Mouse (Mus musculus) hindbrain, postnatal 0 days (tissue): Measurements from ENCODE around the gene Tagap. TPM values are rescaled to one million over a fixed set of nuclear protein-coding genes. Genes with fewer than 3 reads are reported as not detected.

ENCODE experiments used
- ATAC-seq: fragments of 200-750 bp; cut with Nextera tagmentation; 2 replicates; pipeline ENCODE4 v1.8.0; 2017; ENCODE audit warnings: mild to moderate bottlenecking, moderate TSS enrichment, moderate library complexity
- DNase-seq: peaks from one replicate; pipeline ENCODE4 v3.0.0-alpha.2; 2015; ENCODE audit warnings: low spot score
- H3K27ac ChIP-seq: fragments of 300-500 bp; sonication (generic); 2 replicates; pipeline ENCODE4 v1.5.1; 2014; ENCODE audit warnings: mild to moderate bottlenecking
- H3K27me3 ChIP-seq: fragments of 300-500 bp; sonication (generic); 2 replicates; pipeline ENCODE4 v1.6.1; 2014; ENCODE audit warnings: low read length, mixed read lengths; ENCODE audit not compliant: insufficient read depth
- H3K36me3 ChIP-seq: fragments of 300-500 bp; sonication (generic); 2 replicates; pipeline ENCODE4 v1.6.1; 2014; ENCODE audit warnings: low read length, mixed read lengths; ENCODE audit not compliant: insufficient read depth
- H3K4me1 ChIP-seq: fragments of 300-500 bp; sonication (generic); 2 replicates; pipeline ENCODE4 v1.6.1; 2014; ENCODE audit warnings: antibody characterized with exemption, low read length, mixed read lengths; ENCODE audit not compliant: insufficient read depth
- H3K4me2 ChIP-seq: fragments of 300-500 bp; sonication (generic); 2 replicates; pipeline ENCODE4 v1.6.1; 2014; ENCODE audit warnings: low read depth, mild to moderate bottlenecking, low read length, moderate library complexity, mixed read lengths
- H3K4me3 ChIP-seq: fragments of 300-500 bp; sonication (generic); 2 replicates; pipeline ENCODE4 v1.5.1; 2014; ENCODE audit warnings: low read length
- H3K9ac ChIP-seq: fragments of 300-500 bp; sonication (generic); replicated peaks from 2 replicates; pipeline ENCODE4 v1.6.1; 2014; ENCODE audit warnings: mild to moderate bottlenecking, low read length, moderate library complexity, mixed read lengths
- H3K9me3 ChIP-seq: fragments of 300-500 bp; sonication (generic); 2 replicates; pipeline ENCODE4 v1.6.1; 2016; ENCODE audit warnings: low read length, mixed read lengths
- CTCF ChIP-seq: IDR thresholded peaks from 2 replicates; pipeline ENCODE4 v1.5.1; 2016; ENCODE audit warnings: antibody characterized with exemption, control low read depth, low read depth
- WGBS: fragments of 180-500 bp; shearing (Covaris S2); extraction: QIAGEN DNeasy Blood & Tissue Kit; methylation state at CpG from one replicate; pipeline ENCODE4 v1.1.7; 2014; 5-methylcytosine and 5-hydroxymethylcytosine counted together
- polyA plus RNA-seq: library from polyadenylated mRNA; unstranded; fragments of >200 nt; fragmentation: Nextera tagmentation; extraction: Ambion mirVana; gene quantifications from 2 replicates; pipeline ENCODE4 v1.2.1, GENCODE M21; 2015
- total RNA-seq: library from RNA; depleted of rRNA; stranded (reverse); fragments of >200 nt; gene quantifications from 2 replicates; pipeline ENCODE4 v1.2.3, GENCODE M21; 2014; rRNA removed

The Tagap gene
- total RNA-seq (1.4 TPM in 2 replicates), polyA plus RNA-seq (0.33 and 0.37 TPM in 2 replicates)

DNA sequence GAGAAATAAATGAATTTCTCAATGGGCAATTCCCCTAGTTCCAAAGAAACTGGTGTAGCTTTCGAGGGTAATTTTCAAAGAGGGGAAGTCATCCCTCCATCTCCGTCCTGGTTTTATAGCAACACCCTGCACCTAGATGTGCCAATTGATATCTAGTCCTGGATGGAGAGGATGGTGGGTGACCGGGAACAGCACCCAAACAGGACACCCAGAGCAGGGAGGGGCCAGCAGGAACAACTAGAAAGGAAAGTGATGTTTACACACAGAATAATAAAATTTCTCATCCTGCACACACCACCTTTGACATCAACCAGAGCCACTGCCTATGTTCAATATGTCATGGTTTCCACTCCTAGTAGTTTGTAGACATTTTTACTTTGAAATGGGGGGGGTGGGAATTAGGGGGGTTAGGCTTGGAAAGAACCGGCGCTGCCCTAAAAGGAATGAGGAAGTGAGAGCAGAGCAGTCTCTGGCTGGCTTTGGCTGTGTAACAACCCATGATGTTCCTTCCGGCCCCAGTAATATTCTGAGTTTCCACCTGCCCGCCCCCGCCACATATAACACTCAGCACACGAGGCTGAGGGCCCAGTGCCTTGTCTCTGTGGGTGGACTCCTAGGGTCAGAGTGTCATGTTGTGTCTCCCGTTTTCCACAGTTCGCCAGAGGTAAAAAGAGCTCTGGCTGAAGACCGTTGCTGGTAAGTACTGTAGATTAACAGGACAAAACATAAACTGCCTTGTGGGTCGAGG lies at the start of gene Tagap:
Gene Tagap, plus strand, starts transcription at position 588 of the 748 bp plus-strand sequence.
- H3K27me3 ChIP-seq = no peaks in the 10 kb centered on the region
- H3K27ac ChIP-seq = no peak within 1 kb of the TSS
- no peak within 1 kb of the TSS for H3K4me2 ChIP-seq
- no peak within 1 kb of the TSS for H3K9ac ChIP-seq
- DNase-seq (peak; percentile 1), ATAC-seq (no peak)
- H3K9me3 ChIP-seq = no peaks in the 10 kb centered on the region
- H3K4me3 ChIP-seq = no peak within 1 kb of the TSS
- WGBS = 67% methylated on average over 13 of the region's 13 CpGs
- no peak for TF ChIP-seq CTCF
- H3K4me1 ChIP-seq = no peaks in the 10 kb centered on the region
- no peaks in the 10 kb centered on the region for H3K36me3 ChIP-seq

DNA sequence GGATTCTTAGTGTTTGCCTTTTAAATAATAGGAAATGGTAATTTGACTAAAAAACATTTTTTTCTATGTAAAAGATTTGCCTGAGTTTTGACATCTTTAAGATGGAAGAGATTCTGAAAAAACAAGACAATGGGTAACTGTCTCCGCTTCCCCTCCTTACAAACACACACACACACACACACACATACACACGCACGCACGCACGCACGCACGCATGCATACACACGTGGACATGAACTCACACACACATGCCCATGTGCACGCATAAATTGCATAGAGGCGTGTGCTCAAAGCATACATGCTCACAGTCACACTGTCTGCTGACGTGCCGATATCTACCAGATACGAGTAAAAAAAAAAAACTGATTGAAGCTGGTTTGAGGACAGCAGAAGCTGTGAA lies 49.3 kb upstream of the Tagap start:
- DNase-seq (no peak), ATAC-seq (no peak)
- H3K4me1 ChIP-seq = no peaks in the 10 kb centered on the region
- H3K4me3 ChIP-seq = no peak overlapping the region
- TF ChIP-seq CTCF = no peak
- H3K36me3 ChIP-seq = no peaks in the 10 kb centered on the region
- no peak overlapping the region for H3K9ac ChIP-seq
- WGBS = 88% methylated on average over 13 of the region's 13 CpGs
- no peaks in the 10 kb centered on the region for H3K27me3 ChIP-seq
- no peak overlapping the region for H3K4me2 ChIP-seq
- H3K27ac ChIP-seq = no peak overlapping the region
- no peaks in the 10 kb centered on the region for H3K9me3 ChIP-seq

DNA sequence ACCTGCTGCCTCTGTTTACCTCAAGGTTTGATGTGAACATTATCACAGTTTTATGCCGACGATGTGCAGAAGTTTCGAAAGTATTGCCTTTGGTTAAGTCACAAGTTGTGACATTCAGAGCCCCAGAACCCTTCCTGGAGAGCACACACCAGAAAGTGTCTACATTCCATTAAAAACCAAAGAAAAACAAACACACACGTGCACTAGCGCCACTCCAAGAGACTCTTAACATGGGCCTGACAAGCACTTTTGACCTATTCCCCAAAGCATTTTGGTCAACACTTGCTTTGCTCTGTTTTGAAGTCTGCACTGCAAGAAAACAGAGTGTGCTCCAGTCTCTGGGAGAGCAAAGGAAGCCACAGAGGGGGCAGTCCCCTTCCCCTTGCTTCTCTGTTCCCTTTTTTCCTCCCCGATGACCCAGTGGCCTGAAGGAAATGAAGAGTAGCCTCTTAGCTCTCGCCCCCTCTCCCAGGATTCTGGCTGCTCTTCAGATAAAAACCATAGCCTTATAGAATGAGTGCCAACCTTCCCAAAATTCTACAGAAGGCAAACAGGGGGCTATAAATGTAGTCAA lies 48.5 kb upstream of the Tagap start:
- 69% methylated on average over 7 of the region's 7 CpGs for WGBS
- Histone ChIP-seq H3K36me3 (no peaks in the 10 kb centered on the region), H3K9ac (no peak overlapping the region), H3K4me1 (no peaks in the 10 kb centered on the region), H3K9me3 (no peaks in the 10 kb centered on the region), H3K27ac (no peak overlapping the region), H3K4me2 (no peak overlapping the region), H3K27me3 (no peaks in the 10 kb centered on the region), H3K4me3 (no peak overlapping the region)
- no peak for TF ChIP-seq CTCF
- no peak for ATAC-seq
- DNase-seq = no peak

DNA sequence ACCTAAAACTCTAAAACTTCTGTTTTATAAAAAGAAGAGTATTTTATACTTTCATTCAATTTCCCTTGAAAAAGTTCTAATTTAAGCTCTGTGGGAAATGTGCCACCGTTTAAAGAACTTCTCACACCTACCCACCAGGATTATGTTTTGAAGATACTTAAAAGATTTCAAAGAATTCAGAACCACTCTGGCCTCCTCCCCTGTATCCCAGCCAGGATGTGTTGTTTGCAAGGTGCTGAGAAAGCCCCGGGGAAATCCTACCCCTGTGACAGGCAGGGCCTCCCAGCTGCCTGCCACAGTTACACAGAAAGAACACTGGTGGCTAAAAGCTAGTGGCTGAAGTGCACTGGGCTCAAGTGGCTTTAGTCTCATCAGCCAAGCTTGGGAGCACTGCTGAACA lies 47.9 kb upstream of the Tagap start:
- 72% methylated on average over 2 of the region's 2 CpGs for WGBS
- Histone ChIP-seq H3K4me3 (no peak overlapping the region), H3K4me1 (no peaks in the 10 kb centered on the region), H3K4me2 (no peak overlapping the region), H3K27ac (no peak overlapping the region), H3K36me3 (no peaks in the 10 kb centered on the region), H3K9ac (no peak overlapping the region), H3K27me3 (no peaks in the 10 kb centered on the region), H3K9me3 (no peaks in the 10 kb centered on the region)
- no peak for ATAC-seq
- no peak for TF ChIP-seq CTCF
- DNase-seq = no peak

DNA sequence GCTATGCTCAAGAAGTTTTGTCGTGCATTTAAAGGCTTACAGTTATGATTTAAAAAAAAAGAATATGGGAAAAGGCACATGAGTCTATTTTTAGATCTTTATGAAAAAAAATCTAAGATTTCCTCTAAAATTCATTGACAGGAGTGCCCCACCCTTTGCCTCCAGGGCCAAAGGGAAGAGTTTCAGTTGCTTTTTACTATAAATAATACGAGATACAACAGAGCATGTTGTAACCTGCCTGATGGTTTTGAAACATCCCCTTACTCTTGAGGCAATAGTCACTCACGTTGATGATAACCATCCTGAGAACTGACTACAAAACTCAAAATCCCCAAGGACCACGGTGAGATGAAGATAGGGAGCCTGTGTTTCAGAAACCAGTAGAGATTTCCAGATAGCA lies 46.3 kb upstream of the Tagap start:
- H3K36me3 ChIP-seq = no peaks in the 10 kb centered on the region
- WGBS = 91% methylated on average over 4 of the region's 4 CpGs
- DNase-seq (no peak), ATAC-seq (no peak)
- no peak overlapping the region for H3K4me2 ChIP-seq
- no peak overlapping the region for H3K4me3 ChIP-seq
- H3K9me3 ChIP-seq = no peaks in the 10 kb centered on the region
- no peak for TF ChIP-seq CTCF
- H3K9ac ChIP-seq = no peak overlapping the region
- no peaks in the 10 kb centered on the region for H3K27me3 ChIP-seq
- no peak overlapping the region for H3K27ac ChIP-seq
- H3K4me1 ChIP-seq = no peaks in the 10 kb centered on the region

DNA sequence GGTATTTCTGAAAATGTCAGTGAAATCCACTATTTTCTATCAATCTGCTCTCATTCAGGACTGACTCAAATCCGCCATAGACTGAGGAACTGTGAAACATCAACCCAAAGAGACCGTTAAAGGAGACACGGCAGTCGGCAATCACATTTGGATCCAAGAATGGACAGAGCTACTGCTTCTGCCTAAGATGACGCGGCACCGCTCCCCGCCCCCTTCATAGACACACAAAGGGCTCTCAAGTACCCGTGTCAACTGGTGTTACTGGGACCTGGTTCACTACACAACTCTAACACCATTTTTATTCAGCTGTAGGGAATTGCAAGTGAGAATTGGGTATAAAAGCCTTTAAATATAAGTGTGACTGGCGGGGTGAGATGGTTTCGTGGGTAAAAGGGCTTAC lies 42.7 kb upstream of the Tagap start:
- H3K9ac ChIP-seq = no peak overlapping the region
- H3K4me2 ChIP-seq = no peak overlapping the region
- TF ChIP-seq CTCF = no peak
- no peaks in the 10 kb centered on the region for H3K9me3 ChIP-seq
- no peaks in the 10 kb centered on the region for H3K36me3 ChIP-seq
- no peak for DNase-seq
- 87% methylated on average over 11 of the region's 11 CpGs for WGBS
- no peaks in the 10 kb centered on the region for H3K27me3 ChIP-seq
- H3K27ac ChIP-seq = no peak overlapping the region
- no peak overlapping the region for H3K4me3 ChIP-seq
- no peak for ATAC-seq
- no peaks in the 10 kb centered on the region for H3K4me1 ChIP-seq

DNA sequence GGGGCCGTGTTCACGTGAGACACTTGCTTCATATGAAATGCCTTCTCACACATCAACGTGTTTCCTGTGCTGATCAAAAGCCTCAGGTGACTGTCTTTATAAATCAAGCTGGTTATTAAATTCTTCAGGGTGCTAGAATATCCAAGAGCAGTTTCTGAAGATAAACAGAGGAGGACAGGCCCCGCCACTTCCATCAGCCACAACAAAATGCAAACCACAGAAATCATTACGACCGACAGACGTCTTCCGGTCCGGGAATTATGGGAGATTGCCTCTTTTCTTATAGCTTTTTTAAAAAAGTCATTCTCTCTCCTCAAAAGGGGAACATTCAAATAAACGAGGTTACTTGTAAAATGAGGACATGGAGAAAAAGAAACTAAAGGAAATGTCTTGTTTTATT lies 41.2 kb upstream of the Tagap start:
- Histone ChIP-seq H3K27me3 (no peaks in the 10 kb centered on the region), H3K9ac (no peak overlapping the region), H3K36me3 (no peaks in the 10 kb centered on the region), H3K9me3 (no peaks in the 10 kb centered on the region), H3K4me2 (no peak overlapping the region), H3K27ac (no peak overlapping the region), H3K4me3 (no peak overlapping the region), H3K4me1 (no peaks in the 10 kb centered on the region)
- no peak for DNase-seq
- TF ChIP-seq CTCF = no peak
- ATAC-seq = no peak
- 86% methylated on average over 10 of the region's 10 CpGs for WGBS
